Mouse (Mus musculus) ovary, postnatal 14 days (tissue): ENCODE data around the gene Rps12-ps3.

Source experiments
- DNase-seq: peaks from one replicate; pipeline ENCODE4 v3.0.0; 2022; ENCODE audit warnings: low spot score

The Rps12-ps3 gene

DNA sequence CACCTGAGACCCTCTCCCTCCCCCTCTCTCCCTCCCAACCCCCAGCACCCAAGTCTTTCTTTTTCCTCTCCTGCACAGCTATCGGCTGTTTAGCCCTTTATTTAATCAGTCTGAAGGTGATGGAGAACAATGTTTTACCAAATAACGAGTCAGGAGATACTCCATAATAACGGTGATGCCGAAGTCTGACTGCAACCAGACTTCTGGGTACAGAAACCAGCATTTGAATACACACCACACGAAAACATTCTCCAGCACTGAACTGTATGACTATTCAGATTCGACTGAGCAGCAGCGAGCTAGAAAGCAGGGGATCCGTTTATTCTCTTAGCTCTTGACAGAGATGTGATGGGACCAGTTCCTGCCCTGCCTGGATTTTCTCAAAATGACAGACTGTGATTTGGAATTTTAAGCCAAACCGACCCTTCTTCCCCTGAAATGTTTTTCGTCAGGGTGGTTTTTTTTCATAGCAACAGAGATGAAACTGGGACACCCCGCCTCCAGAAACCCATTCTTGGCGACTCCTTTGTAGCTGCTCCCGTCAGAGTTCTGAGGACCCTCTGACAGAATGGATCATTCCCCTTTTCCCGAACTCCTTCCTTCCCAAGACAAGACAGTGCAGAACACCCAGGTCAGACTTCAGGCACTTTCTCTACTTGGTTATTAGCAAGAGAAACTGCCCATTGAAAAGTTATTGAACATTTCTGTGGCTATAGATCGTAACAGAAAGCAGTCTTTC, 29.2 kb downstream of the Rps12-ps3 start:
- no peak for DNase-seq

- DNase-seq: no peak
These were observed 30.7 kb downstream of the Rps12-ps3 start for GRCm38 (mm10) chr19:59352760-59353159.

GRCm38 (mm10) chr19:59354906-59355305, 32.8 kb downstream of the Rps12-ps3 start:
- DNase-seq: no peak

DNA sequence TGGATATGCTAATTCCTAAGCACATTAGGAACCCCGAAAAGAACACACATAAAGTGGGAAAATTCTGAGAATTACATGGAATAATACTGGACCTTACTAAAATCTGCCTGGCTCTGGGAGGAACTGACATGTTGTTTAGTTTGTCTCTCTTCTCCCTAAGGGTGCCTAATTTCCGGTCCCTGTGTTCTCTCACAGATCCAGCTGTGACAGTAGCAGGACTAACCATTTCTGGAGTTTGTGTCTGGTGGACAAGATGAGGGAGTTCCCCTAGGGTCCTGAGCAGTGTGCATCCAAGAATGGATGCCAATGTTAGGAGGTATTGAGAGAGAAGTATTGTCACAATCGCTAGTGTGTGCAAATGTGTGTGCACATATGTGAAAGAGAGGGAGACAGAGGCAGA, 34.3 kb downstream of the Rps12-ps3 start:
- no peak for DNase-seq

DNA sequence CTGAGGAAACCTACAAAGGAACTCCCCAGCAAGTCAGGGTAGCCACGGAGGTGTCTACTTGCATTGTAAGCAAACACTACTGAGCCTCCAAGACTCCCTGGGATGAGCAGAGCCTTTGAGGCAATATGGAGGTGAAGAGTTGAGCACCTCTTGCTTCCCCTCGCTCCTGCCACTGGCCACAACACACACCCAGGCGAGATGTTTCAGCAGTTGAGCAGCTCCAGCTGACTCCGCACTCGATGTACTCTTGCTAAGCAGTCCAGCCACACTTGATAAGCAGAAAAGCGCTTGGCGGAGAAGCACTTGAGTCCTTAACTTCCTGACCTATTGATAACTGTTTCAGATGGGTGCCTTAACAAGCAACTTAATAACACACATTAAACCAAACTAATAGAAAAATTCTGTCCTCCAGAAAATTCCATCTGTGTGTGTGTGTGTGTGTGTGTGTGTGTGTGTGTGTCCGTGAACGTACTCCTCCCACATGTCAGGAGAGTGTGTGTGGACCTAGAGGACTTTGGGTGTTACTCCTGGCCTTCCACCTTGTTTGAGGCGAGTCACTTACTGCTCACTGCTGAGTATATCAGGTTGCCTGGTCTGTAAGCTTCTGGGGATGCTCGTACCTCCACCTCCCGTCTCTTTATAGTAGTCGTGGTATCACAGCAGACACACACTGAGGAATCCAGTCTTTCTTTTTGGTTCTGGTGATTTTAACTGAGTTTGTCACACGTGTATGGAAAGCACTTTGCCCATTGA, 34.9 kb downstream of the Rps12-ps3 start:
- no peak for DNase-seq

DNA sequence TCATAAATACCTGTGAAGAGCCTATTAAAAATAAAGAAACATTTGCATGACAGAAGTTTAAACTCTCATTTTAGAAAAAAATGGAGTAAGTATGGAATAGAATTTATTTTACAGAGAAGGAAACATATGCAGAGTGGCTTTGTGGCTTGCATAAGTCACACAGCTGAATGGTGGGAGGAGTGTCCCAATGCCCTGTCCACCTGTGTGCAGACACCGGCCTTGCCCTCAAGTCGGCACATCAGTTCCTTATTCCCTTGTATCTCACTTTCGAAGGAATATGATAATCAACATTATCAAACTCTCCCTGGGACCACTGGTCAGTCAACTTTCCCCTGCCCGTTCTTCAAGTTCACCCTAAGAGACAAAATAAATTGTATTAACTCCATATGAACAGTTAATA, 35.8 kb downstream of the Rps12-ps3 start:
- DNase-seq: no peak

GRCm38 (mm10) chr19:59359202-59359601, 37.1 kb downstream of the Rps12-ps3 start:
- DNase-seq: no peak

DNA sequence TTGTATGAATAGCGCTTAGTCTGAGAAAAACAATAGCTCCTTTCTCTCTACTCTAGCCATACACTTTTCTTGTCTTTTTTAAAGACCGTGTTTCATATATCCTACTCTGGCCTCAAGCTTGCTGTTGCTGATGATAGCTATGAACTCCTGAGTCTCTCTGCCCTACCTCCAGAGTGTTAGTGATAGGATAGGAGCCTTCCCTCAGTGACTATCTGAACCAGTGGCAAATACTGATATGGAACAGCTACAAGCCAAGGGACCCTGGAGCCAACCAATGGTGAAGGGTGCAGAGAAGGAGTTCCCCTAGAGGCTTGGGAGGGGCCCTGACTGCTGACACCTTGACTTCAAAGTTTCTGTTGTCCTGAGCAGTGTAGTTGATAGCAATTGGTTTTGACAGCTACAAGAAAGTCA, 38.4 kb downstream of the Rps12-ps3 start:
- DNase-seq: no peak

GRCm38 (mm10) chr19:59362646-59363045, 40.6 kb downstream of the Rps12-ps3 start:
- no peak for DNase-seq

DNA sequence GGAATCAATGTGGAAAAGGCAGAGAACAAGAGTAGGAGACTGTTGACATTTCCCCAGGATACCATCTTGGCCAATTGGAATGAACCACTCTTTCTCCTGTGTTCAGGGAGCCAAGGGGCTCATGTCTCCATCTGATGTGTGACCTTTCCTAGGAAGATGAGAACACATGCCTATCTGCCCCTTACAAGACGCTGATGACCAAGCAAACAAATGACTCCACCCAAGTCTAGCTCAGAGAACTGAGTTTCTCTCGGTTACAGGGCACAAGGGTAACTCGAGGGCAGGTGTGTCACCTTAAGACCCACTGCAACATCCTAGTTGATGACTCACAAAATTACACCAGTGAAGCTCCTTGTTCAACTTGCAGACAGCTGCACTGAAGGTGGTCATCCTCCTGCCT, 41.6 kb downstream of the Rps12-ps3 start:
- no peak for DNase-seq

- DNase-seq: no peak
These were observed 44.6 kb downstream of the Rps12-ps3 start for GRCm38 (mm10) chr19:59366724-59367123.

- DNase-seq: no peak
These were observed 45.8 kb downstream of the Rps12-ps3 start for GRCm38 (mm10) chr19:59367892-59368291.

DNA sequence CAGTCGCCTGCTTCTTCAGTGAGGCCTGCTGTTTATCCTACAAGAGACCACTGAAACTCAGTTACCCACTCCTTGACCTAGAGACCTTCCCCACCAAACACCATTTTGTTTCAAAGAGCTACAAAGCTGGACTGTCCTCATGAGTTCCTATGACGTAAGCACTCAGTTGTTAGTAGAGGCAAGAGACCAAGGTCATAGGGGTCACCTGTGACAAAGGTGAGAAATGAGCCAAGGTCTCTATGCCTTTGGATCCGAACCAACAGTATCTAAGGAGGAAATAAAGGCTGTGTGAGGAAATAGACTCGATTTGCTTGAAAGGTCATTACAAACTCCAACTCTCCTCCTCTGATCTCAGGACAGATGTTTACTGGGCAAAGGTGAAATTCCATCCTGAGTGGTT, 48.9 kb downstream of the Rps12-ps3 start:
- DNase-seq: no peak
